Mouse (Mus musculus) kidney, embryonic 14.5 days (tissue): ENCODE data around the gene Sox2. TPM values are rescaled to one million over a fixed set of nuclear protein-coding genes. Genes with fewer than 3 reads are reported as not detected.

Experiments used
- ATAC-seq: fragments of 200-750 bp; cut with Nextera tagmentation; 2 replicates; pipeline ENCODE4 v1.8.0; 2017; ENCODE audit warnings: moderate number of reproducible peaks, mild to moderate bottlenecking, moderate TSS enrichment, moderate library complexity; ENCODE audit not compliant: low FRiP score, low TSS enrichment
- H3K27ac ChIP-seq: fragments of 300-500 bp; sonication (generic); 2 replicates; pipeline ENCODE4 v1.5.1; 2014; ENCODE audit warnings: low read depth, mild to moderate bottlenecking, low read length, moderate library complexity, mixed read lengths
- H3K27me3 ChIP-seq: fragments of 300-500 bp; sonication (generic); 2 replicates; pipeline ENCODE4 v1.6.1; 2014; ENCODE audit warnings: mild to moderate bottlenecking, low read length; ENCODE audit not compliant: control insufficient read depth, insufficient read depth
- H3K36me3 ChIP-seq: fragments of 300-500 bp; sonication (generic); 2 replicates; pipeline ENCODE4 v1.6.1; 2014; ENCODE audit warnings: low read length, mixed read lengths; ENCODE audit not compliant: control insufficient read depth, insufficient read depth
- H3K4me1 ChIP-seq: fragments of 300-500 bp; sonication (generic); 2 replicates; pipeline ENCODE4 v1.6.1; 2014; ENCODE audit warnings: low read length, mixed read lengths; ENCODE audit not compliant: control insufficient read depth, insufficient read depth
- H3K4me2 ChIP-seq: fragments of 300-500 bp; sonication (generic); replicated peaks from 2 replicates; pipeline ENCODE4 v1.6.1; 2014; ENCODE audit warnings: low read depth, mild to moderate bottlenecking, low read length
- H3K4me3 ChIP-seq: fragments of 300-500 bp; sonication (generic); 2 replicates; pipeline ENCODE4 v1.5.1; 2014; ENCODE audit warnings: mild to moderate bottlenecking, low read length
- H3K9ac ChIP-seq: fragments of 300-500 bp; sonication (generic); 2 replicates; pipeline ENCODE4 v1.6.1; 2014; ENCODE audit warnings: low read depth, mild to moderate bottlenecking, low read length, moderate library complexity
- H3K9me3 ChIP-seq: fragments of 300-500 bp; sonication (generic); 2 replicates; pipeline ENCODE4 v1.6.1; 2016; ENCODE audit warnings: low read length; ENCODE audit not compliant: control insufficient read depth
- WGBS: fragments of 180-500 bp; shearing (Covaris S2); extraction: QIAGEN DNeasy Blood & Tissue Kit; methylation state at CpG from one replicate; pipeline ENCODE4 v1.1.7; 2014; 5-methylcytosine and 5-hydroxymethylcytosine counted together
- polyA plus RNA-seq: library from polyadenylated mRNA; unstranded; fragments of >200 nt; fragmentation: Nextera tagmentation; extraction: Ambion mirVana; gene quantifications from 2 replicates; pipeline ENCODE4 v1.2.1, GENCODE M21; 2014

Gene Sox2
- polyA plus RNA-seq, 1 experiment from 2014 or later = not detected

DNA sequence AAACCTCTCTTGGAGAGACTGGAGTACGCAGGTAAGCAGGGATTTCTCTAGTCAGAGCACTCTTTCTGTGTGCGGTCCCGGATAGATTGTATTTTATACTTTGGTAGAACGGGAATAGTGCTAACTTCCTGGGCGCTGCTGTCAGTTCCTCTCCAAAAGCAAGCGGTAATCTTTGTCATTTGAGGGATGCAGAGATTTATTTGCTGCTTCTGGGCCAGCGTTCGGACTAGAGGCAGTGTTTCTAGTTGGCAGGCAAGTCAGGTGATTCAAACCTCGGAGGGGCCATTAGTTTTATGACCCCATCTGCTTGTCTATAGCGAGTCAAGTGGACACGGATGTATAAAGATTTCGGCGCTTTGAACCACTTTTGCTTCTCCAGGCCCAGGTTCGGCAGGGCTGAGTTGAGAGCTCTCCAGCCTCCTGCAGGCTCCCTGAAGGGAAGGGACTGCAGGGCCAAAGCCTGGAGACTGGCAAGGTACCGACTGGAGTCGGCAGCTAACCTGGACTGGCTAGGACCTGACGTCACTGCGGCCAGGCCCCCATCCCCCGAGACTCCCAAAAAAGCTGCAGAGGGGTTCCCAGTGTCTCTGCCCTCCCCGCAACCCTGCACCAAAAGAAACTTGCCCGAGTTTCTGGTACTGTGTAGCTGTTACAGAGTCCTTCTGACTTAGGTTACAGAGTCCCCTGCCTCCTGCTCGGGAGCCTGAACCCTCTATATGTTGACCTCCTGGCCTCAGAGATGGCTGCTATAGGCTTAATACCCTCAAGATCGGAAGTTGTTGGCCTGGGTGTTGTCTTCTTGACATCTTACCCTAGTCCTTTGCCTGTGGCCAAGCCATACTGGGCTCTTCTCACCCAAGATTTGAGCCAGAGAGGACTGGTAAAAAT is 6.9 kb downstream of the Sox2 start:
- Histone ChIP-seq H3K4me3 (no peak overlapping the region), H3K27me3 (peaks cover 96% of the 10 kb centered on the region), H3K9me3 (no peaks in the 10 kb centered on the region), H3K9ac (no peak overlapping the region), H3K36me3 (no peaks in the 10 kb centered on the region), H3K27ac (no peak overlapping the region), H3K4me2 (no peak overlapping the region), H3K4me1 (no peaks in the 10 kb centered on the region)
- 3% methylated on average over 23 of the region's 23 CpGs for WGBS
- no peak for ATAC-seq

DNA sequence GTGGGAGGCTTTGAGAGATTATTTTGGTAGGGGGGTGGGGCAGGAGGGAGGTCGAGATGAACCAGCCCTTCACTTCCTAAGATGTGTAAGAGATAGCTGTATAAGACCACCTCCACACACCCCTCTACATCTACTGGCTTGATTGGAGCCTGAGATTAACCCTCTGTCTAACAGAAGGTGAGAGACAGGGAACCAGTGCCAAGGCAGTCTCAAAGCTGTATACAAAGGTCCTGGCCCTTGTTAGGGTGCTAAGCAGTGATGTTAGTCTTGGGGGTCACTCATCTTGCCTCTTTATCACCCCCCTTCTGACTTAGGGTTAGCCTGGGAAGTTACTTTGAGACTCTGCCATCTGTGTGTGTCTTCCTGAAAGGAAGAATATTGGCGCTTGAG is 7.5 kb downstream of the Sox2 start:
- H3K4me2 ChIP-seq = no peak overlapping the region
- no peaks in the 10 kb centered on the region for H3K36me3 ChIP-seq
- ATAC-seq = no peak
- H3K4me3 ChIP-seq = no peak overlapping the region
- no peak overlapping the region for H3K27ac ChIP-seq
- H3K9ac ChIP-seq = no peak overlapping the region
- no peaks in the 10 kb centered on the region for H3K4me1 ChIP-seq
- peaks cover 98% of the 10 kb centered on the region for H3K27me3 ChIP-seq
- WGBS = 0% methylated on average over 2 of the region's 2 CpGs
- no peaks in the 10 kb centered on the region for H3K9me3 ChIP-seq

DNA sequence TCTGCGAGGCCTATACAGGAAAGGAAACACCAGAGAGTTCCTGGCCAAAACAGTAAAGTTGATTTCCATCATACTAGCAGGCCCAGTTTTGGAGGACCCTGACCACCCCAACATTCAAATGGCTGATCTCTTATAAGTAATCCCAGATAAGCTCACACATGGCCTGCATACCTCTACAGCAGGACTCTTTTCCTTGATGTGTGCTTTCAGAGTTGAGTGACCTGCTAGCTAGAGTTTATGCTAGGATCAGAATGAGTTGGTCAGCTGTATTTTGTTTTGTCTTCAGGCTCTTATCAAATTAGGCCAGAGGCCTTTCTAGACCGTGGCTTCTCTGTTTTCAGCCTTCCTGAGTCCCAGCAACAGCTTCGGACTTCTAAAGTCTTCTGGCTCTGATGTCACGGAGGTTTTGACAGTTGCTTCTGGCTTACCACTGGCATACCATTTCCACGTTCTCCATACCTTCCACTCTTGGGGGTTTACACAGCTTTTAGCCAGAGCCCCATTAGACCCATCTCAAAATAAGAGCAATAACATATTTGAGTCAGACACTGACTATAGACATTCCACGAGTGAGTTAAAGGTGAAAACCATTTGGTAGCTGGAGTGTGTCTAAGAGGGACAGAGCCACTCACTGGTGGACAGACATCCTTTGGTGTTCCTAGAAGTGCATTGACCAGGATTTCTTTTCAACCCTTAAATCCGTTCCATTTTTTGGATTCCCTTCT is 8.2 kb downstream of the Sox2 start:
- H3K4me1 ChIP-seq = no peaks in the 10 kb centered on the region
- peaks cover 96% of the 10 kb centered on the region for H3K27me3 ChIP-seq
- WGBS = 51% methylated on average over 7 of the region's 7 CpGs
- H3K36me3 ChIP-seq = no peaks in the 10 kb centered on the region
- no peak overlapping the region for H3K4me2 ChIP-seq
- H3K27ac ChIP-seq = no peak overlapping the region
- ATAC-seq = no peak
- no peaks in the 10 kb centered on the region for H3K9me3 ChIP-seq
- H3K4me3 ChIP-seq = no peak overlapping the region
- no peak overlapping the region for H3K9ac ChIP-seq

DNA sequence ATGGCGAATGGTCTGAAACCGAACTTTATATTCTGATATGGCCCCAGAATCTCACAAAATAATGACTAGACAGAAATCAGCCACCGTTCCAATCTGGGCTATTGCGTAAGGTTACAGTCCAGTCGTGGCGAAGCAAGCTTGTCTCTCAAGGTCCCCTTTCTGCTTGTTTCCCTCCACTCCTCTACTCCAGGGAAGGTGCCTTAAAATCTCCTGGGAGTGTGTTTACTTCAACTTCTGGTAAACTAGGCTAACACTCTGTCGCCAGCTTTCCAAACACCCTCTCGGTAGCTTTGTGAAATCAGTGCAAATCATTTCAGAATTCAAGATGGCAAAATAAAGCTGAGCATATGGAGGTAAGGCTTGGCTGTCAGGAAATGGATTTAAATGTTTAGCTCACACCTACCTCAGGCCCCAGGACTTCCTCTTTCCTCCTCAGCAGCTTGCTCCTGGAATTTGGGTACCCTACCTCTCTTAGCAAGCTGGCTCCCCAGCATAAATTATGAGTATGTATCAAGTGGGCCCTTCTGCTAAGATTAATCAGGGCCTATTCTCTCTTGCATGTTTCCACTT is 8.8 kb downstream of the Sox2 start:
- H3K4me3 ChIP-seq = no peak overlapping the region
- H3K9ac ChIP-seq = no peak overlapping the region
- no peak overlapping the region for H3K4me2 ChIP-seq
- no peak overlapping the region for H3K27ac ChIP-seq
- peaks cover 3% of the 10 kb centered on the region; the same call in 1 of the 2 replicates for H3K4me1 ChIP-seq
- H3K27me3 ChIP-seq = peaks cover 96% of the 10 kb centered on the region
- H3K9me3 ChIP-seq = no peaks in the 10 kb centered on the region
- 53% methylated on average over 8 of the region's 8 CpGs for WGBS
- no peaks in the 10 kb centered on the region for H3K36me3 ChIP-seq
- no peak for ATAC-seq

DNA sequence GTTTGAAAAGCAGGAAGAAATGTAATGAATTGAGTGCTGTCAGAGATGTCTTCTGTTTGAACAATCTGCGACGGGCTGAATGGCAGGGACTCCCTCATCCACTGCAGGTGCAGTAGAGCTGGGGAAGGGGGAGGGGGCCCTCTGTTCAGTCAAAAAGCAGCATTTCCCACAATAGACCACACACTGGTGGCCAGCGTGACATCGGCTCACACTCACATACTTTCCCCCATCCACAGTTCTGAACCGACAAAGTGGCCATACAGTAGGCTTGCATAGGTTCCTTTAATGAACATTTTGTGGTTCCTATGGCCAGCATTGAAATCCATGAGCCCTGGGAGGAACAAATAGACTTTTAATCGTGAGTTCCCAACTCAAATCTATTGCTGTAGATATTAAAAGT is 9.7 kb downstream of the Sox2 start:
- H3K27me3 ChIP-seq = peaks cover 96% of the 10 kb centered on the region
- no peak for ATAC-seq
- no peak overlapping the region for H3K27ac ChIP-seq
- no peaks in the 10 kb centered on the region for H3K9me3 ChIP-seq
- no peaks in the 10 kb centered on the region for H3K36me3 ChIP-seq
- no peak overlapping the region for H3K9ac ChIP-seq
- no peak overlapping the region for H3K4me3 ChIP-seq
- H3K4me2 ChIP-seq = no peak overlapping the region
- WGBS = 4% methylated on average over 6 of the region's 6 CpGs
- peaks cover 5% of the 10 kb centered on the region; the same call in 1 of the 2 replicates for H3K4me1 ChIP-seq

DNA sequence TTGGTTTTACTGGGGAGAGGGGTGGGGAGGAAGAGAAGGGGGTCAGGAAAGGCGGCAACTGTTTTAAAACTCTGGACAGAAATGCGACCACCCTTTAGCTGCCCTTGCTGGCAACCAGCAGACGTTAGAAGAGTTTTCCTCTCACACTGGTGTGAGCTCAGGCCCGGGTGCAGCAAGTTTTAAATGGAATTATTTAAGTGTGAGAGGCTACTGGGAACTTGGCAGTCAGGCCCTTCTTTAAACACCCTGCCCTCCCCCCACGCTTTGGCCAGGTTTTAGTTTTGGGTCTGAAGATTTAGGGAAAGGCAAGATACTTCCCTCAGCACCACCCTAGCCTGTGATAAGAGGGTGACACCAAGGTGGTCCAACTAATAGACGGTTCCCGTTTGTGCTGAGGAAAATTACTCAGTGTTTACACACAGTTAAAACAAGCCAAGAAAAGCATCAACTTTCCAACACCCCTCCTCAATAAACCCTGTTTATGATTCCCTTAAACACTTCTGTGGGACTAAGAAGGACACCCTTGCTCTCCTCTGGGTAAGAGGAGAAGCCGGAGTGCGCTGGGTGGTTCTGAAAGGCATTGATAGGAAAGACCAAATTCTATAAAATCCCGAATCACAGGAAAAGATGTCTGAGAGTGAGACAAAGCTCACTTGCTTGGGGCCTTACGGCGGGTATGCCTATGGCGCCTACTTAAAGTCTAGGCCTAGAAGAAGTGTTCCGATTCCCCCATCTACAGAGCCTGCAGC is 10.5 kb downstream of the Sox2 start:
- H3K4me3 ChIP-seq = no peak overlapping the region
- 5% methylated on average over 14 of the region's 14 CpGs for whole genome bisulfite sequencing
- ATAC-seq = no peak
- H3K9me3 ChIP-seq = no peaks in the 10 kb centered on the region
- H3K4me2 ChIP-seq = no peak overlapping the region
- H3K27ac ChIP-seq = no peak overlapping the region
- H3K27me3 ChIP-seq = peaks cover 96% of the 10 kb centered on the region
- no peak overlapping the region for H3K9ac ChIP-seq
- peaks cover 5% of the 10 kb centered on the region; the same call in 1 of the 2 replicates for H3K4me1 ChIP-seq
- H3K36me3 ChIP-seq = no peaks in the 10 kb centered on the region

DNA sequence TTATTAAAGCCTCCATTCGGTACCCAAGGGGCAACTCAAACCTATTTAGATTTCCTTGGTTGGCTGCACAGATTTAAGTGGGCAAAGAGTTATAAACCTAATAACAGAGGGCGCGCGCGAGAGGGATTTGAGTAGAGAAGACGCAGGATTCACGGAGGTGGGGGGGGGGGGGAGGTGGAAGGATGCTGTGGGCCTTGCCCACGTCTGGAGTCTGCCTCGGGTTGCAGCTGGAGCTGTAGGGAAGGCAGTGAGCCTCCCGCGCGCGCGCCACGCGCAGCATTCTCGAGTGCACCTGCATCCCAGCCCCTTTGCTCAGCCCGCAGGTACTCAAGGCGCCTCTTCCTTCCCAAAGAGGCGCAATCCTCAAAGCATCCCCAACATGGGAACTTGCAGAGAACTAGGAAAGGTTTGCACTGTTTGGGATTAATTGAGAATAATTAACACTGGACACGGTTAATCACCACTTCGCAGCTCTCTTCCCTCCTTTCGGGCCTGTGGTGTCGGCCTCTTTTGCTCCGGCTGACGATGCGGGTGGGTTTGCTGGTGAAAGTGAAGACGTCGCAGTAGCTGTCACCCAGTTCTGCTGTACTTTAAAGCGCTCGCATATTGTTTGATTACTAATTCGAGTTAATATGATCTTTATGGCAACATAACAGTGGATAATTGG is 11.3 kb downstream of the Sox2 start:
- H3K27me3 ChIP-seq = peaks cover 96% of the 10 kb centered on the region

DNA sequence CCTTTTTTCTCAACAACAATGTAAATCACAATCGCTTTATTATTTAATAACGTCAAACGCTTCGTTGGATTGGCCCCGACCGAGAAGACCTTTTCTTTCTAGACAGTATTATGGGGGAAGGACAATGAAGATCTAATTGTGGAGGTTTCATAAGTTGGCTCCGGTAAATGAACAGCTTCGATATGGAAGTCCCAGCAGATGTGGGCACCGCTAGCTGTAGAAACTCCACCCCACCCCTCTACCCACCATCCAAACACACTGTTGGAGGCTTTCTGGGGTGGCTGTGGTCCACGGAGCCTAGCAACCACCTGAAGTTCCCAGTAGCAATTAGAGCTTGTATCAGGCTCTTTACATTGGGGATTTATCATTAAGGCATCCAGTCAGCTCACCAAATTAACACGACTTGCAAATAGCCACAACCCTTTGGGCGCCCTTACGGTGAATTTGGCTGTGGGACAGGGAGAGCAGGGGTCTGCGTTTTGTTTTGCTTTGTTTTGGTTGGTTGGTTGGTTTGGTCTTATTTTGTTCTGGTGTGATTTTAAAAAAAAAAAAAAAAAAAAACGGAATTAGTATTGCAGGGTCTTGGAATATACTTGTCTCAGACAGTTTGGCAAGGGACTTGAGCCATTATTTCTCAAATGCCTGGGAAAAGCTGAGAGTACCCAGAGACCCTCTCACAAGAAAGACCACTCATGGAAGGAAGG is 12.0 kb downstream of the Sox2 start:
- H3K4me3 ChIP-seq = no peak overlapping the region
- H3K4me1 ChIP-seq = peaks cover 5% of the 10 kb centered on the region; the same call in 1 of the 2 replicates
- H3K9me3 ChIP-seq = no peaks in the 10 kb centered on the region
- peaks cover 96% of the 10 kb centered on the region for H3K27me3 ChIP-seq
- no peak overlapping the region for H3K27ac ChIP-seq
- no peaks in the 10 kb centered on the region for H3K36me3 ChIP-seq
- no peak overlapping the region for H3K4me2 ChIP-seq
- 3% methylated on average over 15 of the region's 15 CpGs for WGBS
- no peak for ATAC-seq
- no peak overlapping the region for H3K9ac ChIP-seq

More for the DNA sequence above, 11.3 kb downstream of the Sox2 start:
- no peak overlapping the region for H3K9ac ChIP-seq
- no peak overlapping the region for H3K4me3 ChIP-seq
- WGBS = 1% methylated on average over 30 of the region's 32 CpGs
- no peak overlapping the region for H3K27ac ChIP-seq
- H3K4me1 ChIP-seq = peaks cover 5% of the 10 kb centered on the region; the same call in 1 of the 2 replicates
- no peaks in the 10 kb centered on the region for H3K9me3 ChIP-seq
- ATAC-seq = no peak
- H3K4me2 ChIP-seq = no peak overlapping the region
- no peaks in the 10 kb centered on the region for H3K36me3 ChIP-seq
